Mouse (Mus musculus) left cerebral cortex, postnatal 36 days (tissue): ENCODE measurements around the gene Acvrl1. TPM values are rescaled to one million over a fixed set of nuclear protein-coding genes. Genes with fewer than 3 reads are reported as not detected.

Source experiments
- DNase-seq, 2 experiments: peaks; one replicate each; pipeline ENCODE4 v3.0.0; 2021 to 2022; ENCODE audit warnings: low spot score in 2 of 2, mixed read lengths in 1 of 2
- intact Hi-C: fragments of 180-260 bp; cut with DNase I; formaldehyde crosslinking; loops from one replicate; pipeline ENCODE4 v1.15.1; 2025
- microRNA-seq: library from miRNA; unstranded; fragments of <30 nt; microRNA quantifications from one replicate; pipeline ENCODE4 v1.2.0, GENCODE M21; 2022
- total RNA-seq, 2 experiments: library from RNA; stranded (reverse); gene quantifications; 2 replicates each; pipeline ENCODE4 v1.2.3; 2021

Gene Acvrl1
- total RNA-seq, 2 experiments from 2014 or later, result 13.2 to 16.7 TPM

GRCm38 (mm10) chr15:101181500-101181899 is 53.2 kb downstream of the Acvrl1 start:
- DNase-seq, result no peak
- intact Hi-C loops, result no loop called here

DNA sequence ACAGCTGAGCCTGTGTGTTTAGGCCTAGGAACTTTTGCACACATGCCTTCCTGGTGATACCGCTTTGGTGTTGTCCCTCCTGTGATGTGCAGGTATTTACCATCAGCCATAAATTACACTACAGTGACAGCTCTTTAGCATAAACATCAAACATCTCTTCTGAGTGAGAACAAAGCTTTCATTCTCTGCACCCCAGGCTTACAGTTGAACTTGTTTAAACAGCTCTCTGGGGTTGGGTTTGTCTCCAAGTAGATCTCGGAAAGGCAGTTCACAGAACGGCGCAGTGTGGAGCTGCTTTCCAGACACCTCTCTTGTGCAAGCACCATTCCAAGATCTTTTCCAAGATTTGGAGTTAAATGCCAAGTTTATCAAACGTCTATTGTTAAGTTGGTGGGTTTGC is 54.4 kb downstream of the Acvrl1 start:
- intact Hi-C loops, result no loop called here
- DNase-seq, result no peak

- intact Hi-C loops, result no loop called here
- no peak for DNase-seq
Observed at GRCm38 (mm10) chr15:101184300-101184699, 56.0 kb downstream of the Acvrl1 start.

GRCm38 (mm10) chr15:101185549-101185948 is 57.2 kb downstream of the Acvrl1 start:
- intact Hi-C loops, result no loop called here
- DNase-seq, result no peak

GRCm38 (mm10) chr15:101187907-101188306 is 59.6 kb downstream of the Acvrl1 start:
- DNase-seq, result no peak
- intact Hi-C loops, result no loop called here

DNA sequence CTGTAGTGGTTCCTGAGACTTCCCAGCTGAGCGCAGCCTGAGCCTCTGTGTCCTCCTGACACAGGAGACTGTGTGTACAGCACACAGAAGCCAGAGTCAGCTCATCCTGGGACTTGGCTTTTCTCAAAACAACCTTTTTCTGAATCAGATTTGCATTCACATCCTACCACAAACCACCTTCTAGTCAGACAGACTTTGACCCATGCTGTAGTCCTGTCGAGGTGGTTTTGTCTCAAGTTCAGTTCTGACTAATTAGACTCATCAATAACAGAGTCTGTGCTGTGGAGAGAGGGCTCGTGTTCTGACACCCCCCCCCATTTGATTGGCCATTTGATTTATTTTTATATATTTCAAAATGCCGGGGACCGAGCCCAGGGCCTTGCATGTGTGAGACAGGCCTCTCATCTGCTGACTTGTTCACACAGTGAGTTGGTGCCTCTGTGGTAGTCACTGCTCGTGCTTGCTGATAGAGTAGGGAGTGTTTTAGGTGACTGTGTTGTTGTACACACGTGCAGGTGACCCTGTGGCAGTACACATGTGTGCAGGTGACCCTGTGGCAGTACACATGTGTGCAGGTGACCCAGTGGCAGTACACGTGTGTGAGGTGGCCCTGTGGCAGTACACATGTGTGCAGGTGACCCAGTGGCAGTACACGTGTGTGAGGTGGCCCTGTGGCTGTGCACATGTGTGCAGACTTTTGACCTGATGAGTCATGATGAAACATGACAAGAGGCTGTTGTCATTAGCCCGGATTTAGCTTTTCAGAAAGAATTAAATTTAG is 61.8 kb downstream of the Acvrl1 start:
- intact Hi-C loops, result no loop called here
- no peak for DNase-seq

GRCm38 (mm10) chr15:101190762-101191150 is 62.4 kb downstream of the Acvrl1 start:
- intact Hi-C loops, result no loop called here
- no peak for DNase-seq

- intact Hi-C loops, result loop anchor here (2.0 kb wide), 1 partner anchor 13 kb away; no protein-coding TSS in a partner anchor
- DNase-seq, result no peak
Observed at GRCm38 (mm10) chr15:101191459-101192259, 63.3 kb downstream of the Acvrl1 start.

DNA sequence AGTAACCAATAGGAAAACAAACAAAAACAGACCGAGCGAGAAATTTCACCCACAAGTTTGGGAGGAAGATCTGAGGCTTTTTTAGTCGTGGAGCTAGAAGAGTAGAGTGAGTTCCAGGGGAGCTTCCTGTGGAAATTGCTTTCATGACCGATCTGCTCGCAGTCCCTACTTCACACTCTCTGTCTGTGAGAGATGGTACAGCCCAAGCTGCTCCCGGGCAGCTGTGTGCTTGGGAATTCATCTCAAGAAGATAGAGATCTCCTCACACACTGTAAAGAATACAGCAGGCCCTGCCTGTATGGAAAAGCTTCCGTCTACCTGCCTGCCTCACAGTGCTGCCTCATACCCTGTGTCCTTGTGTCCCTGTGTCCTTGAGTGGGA is 63.9 kb downstream of the Acvrl1 start:
- DNase-seq, result no peak
- intact Hi-C loops, result loop anchor here (2.0 kb wide), 1 partner anchor 13 kb away; no protein-coding TSS in a partner anchor

- intact Hi-C loops, result loop anchor here (2.0 kb wide), 1 partner anchor 14 kb away; no protein-coding TSS in a partner anchor
- DNase-seq, result no peak
Observed at GRCm38 (mm10) chr15:101192651-101193050, 64.3 kb downstream of the Acvrl1 start.

GRCm38 (mm10) chr15:101193971-101194370 is 65.6 kb downstream of the Acvrl1 start:
- no peak for DNase-seq
- intact Hi-C loops, result loop anchor here (2.0 kb wide), 1 partner anchor 15 kb away; no protein-coding TSS in a partner anchor

Small RNA genes lying within 50 kb of the gene (microRNA-seq; reads per million reads assigned to microRNA genes)
- gene Mir6962, result 5.3 reads per million, percentile 18 among the genes with 10 or more reads in this experiment

Other genes with a start within 250 kb of the Acvrl1 start
- gene Gm47841, start 81.1 kb upstream of the Acvrl1 start, total RNA-seq, result not detected
- gene Fignl2, start 50.0 kb upstream of the Acvrl1 start, total RNA-seq, result 1 to 10 TPM; 1.5 TPM
- gene Ankrd33, start 12.8 kb upstream of the Acvrl1 start, total RNA-seq, result under 1 TPM in 1 of 2 experiments, not detected in 1; 0.27 TPM
- 100 to 1,000 TPM; 110 to 118 TPM for gene Acvr1b, start 45.5 kb downstream of the Acvrl1 start, total RNA-seq
- 10 to 100 TPM; 76.3 to 89.5 TPM for gene Grasp, start 95.7 kb downstream of the Acvrl1 start, total RNA-seq
- gene Nr4a1, start 125.7 kb downstream of the Acvrl1 start, total RNA-seq, result 100 to 1,000 TPM in 1 of 2 experiments, 10 to 100 TPM in 1; 60.5 to 156 TPM
- 10 to 100 TPM; 43.5 to 45.5 TPM for gene Atg101, start 155.8 kb downstream of the Acvrl1 start, total RNA-seq
- gene 6030408B16Rik, start 164.7 kb downstream of the Acvrl1 start, total RNA-seq, result under 1 TPM; 0.27 to 0.37 TPM
- gene Krt80, start 241.6 kb downstream of the Acvrl1 start, total RNA-seq, result 1 to 10 TPM; 3.4 to 6.1 TPM